23 mouse cellular contexts compared by ENCODE assay signal in the genomic region with DNA sequence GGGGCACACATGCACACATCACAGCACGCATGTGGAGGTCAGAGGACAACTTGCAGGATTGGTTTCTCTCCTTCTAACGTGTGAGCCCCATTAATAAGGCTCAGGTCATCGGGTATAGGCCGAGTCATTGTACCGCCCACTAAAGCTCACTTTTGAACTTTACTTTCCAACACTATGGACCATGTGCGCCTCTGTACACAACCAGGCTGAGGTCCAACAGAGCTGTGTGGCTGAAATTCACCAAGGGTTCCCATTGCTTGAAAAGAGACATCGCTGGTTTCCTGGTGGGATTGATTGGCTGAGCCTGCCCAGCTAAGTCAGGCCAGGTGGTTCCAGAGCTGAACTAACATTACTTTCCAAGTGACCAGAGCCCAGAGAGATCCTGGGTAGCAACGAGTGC. TPM values are rescaled to one million over a fixed set of nuclear protein-coding genes. Genes with fewer than 3 reads are reported as not detected.
"Had no signal": no experiment of that assay in that cellular context is flagged by ENCODE, and none has a peak within 500 bp of the region (broad histone marks: within the 10 kb centered on the region; RNA-seq: fewer than 3 reads in every experiment).

No protein-coding gene starts in this region.

- H3K36me3 ChIP-seq: kidney, embryonic 15.5 days; limb, embryonic 13.5 days had no signal

- H3K9me3 ChIP-seq: kidney, embryonic 15.5 days; limb, embryonic 13.5 days had no signal

- H3K27ac ChIP-seq: kidney, embryonic 15.5 days; layer of hippocampus, adult 2 months; limb, embryonic 13.5 days had no signal

- H3K4me3 ChIP-seq: kidney, embryonic 15.5 days; layer of hippocampus, adult 2 months; limb, embryonic 10.5 days; limb, embryonic 13.5 days had no signal

- DNase-seq: kidney, adult 8-10 months; kidney, postnatal 14 days; kidney, postnatal 4 days; layer of hippocampus, adult 9-11 months; lung, adult 2 months; lung, postnatal 14 days; lung, postnatal 4 days; thymus, adult 18-20 months; thymus, postnatal 36 days had no signal

- H3K4me2 ChIP-seq: kidney, embryonic 15.5 days; limb, embryonic 13.5 days; midbrain, embryonic 11.5 days had no signal

- H3K9ac ChIP-seq: kidney, embryonic 15.5 days; limb, embryonic 13.5 days had no signal

RNA-seq across cellular contexts. Expression of a gene that starts 3.6 kb away (rescaled TPM):
- polyA plus RNA-seq: kidney, embryonic 15.5 days; limb, embryonic 10.5 days; limb, embryonic 13.5 days; lung, adult 2 months; lung, embryonic 16.5 days; midbrain, embryonic 11.5 days; midbrain, embryonic 14.5 days; midbrain, postnatal 0 days; neural tube, embryonic 11.5 days; neural tube, embryonic 14.5 days; small intestine, adult 2 months; stomach, embryonic 16.5 days; urinary bladder, adult 2 months had no signal

RNA-seq across cellular contexts. Expression of a gene that starts 32.8 kb away (rescaled TPM):
- polyA plus RNA-seq: lung, embryonic 16.5 days; midbrain, embryonic 11.5 days; small intestine, adult 2 months; spleen, adult 2 months; stomach, embryonic 16.5 days; urinary bladder, adult 2 months had no signal
